Mouse (Mus musculus) kidney, adult 2 months (tissue): Measurements from ENCODE around the gene Epha2. TPM values are rescaled to one million over a fixed set of nuclear protein-coding genes. Genes with fewer than 3 reads are reported as not detected.

Experiments used
- DNase-seq: peaks from one replicate; pipeline ENCODE4 v3.0.0; 2021
- H3K27ac ChIP-seq: fragments of 200-500 bp; 2 replicates; pipeline ENCODE4 v1.5.1; 2012; ENCODE audit warnings: low read depth, low read length, control low read depth, inconsistent platforms; ENCODE audit not compliant: insufficient read depth
- H3K27me3 ChIP-seq: fragments of 200-500 bp; replicated peaks from 2 replicates; pipeline ENCODE4 v1.6.1; 2012; ENCODE audit warnings: mild to moderate bottlenecking, moderate library complexity, low read length, inconsistent platforms; ENCODE audit not compliant: control insufficient read depth, insufficient read depth
- H3K36me3 ChIP-seq: fragments of 200-500 bp; 2 replicates; pipeline ENCODE4 v1.6.1; 2012; ENCODE audit warnings: mild to moderate bottlenecking, moderate library complexity, low read length, inconsistent platforms; ENCODE audit not compliant: control insufficient read depth, insufficient read depth
- H3K4me1 ChIP-seq: fragments of 200-500 bp; 2 replicates; pipeline ENCODE4 v1.6.1; 2011; ENCODE audit warnings: low read length; ENCODE audit not compliant: control insufficient read depth, insufficient read depth
- H3K4me3 ChIP-seq: fragments of 200-500 bp; 2 replicates; pipeline ENCODE4 v1.5.1; 2011; ENCODE audit warnings: mild to moderate bottlenecking, low read depth, low read length, control low read depth; ENCODE audit not compliant: insufficient read depth
- CTCF ChIP-seq: fragments of 200-500 bp; conservative IDR thresholded peaks from 2 replicates; pipeline ENCODE4 v1.5.1; 2011; ENCODE audit warnings: low read depth, mild to moderate bottlenecking, control low read depth, low read length, moderate library complexity, mixed read lengths; ENCODE audit not compliant: insufficient read depth, insufficient read length
- POLR2A ChIP-seq: fragments of 200-500 bp; IDR thresholded peaks from one replicate; pipeline ENCODE4 v1.6.1; 2011; ENCODE audit warnings: low read depth, low read length, control low read depth
- WGBS: fragments of 180-500 bp; shearing (Covaris S2); methylation state at CpG from one replicate; pipeline ENCODE4 v1.1.7; 2018; 5-methylcytosine and 5-hydroxymethylcytosine counted together
- polyA plus RNA-seq: library from polyadenylated mRNA; depleted of rRNA; stranded (reverse); fragments of >200 nt; gene quantifications from 2 replicates; pipeline ENCODE4 v1.2.3, GENCODE M21; 2012; rRNA removed

Gene Epha2
- polyA plus RNA-seq: 8.1 and 9.6 TPM in 2 replicates

GRCm38 (mm10) chr4:141301116-141301553, at the start of gene Epha2:
Gene Epha2 (plus strand): TSS chr4:141301240.
- DNase-seq: peak; percentile 96
- Histone ChIP-seq H3K27ac (peak within 1 kb of the TSS; percentile 73), H3K36me3 (no peaks in the 10 kb centered on the region), H3K4me3 (peak within 1 kb of the TSS; percentile 90), H3K4me1 (no peaks in the 10 kb centered on the region), H3K27me3 (no peaks in the 10 kb centered on the region)
- TF ChIP-seq POLR2A (peak; percentile 84), CTCF (no peak)
- WGBS: 1% methylated on average over 35 of the region's 35 CpGs

GRCm38 (mm10) chr4:141252641-141253040, 48.4 kb upstream of the Epha2 start:
- no peaks in the 10 kb centered on the region for H3K27me3 ChIP-seq
- no peak for DNase-seq
- WGBS: 72% methylated on average over 2 of the region's 2 CpGs

GRCm38 (mm10) chr4:141254234-141254633, 46.8 kb upstream of the Epha2 start:
- H3K27me3 ChIP-seq: no peaks in the 10 kb centered on the region
- no peak overlapping the region for H3K27ac ChIP-seq
- TF ChIP-seq POLR2A (no peak), CTCF (no peak)
- H3K4me1 ChIP-seq: no peaks in the 10 kb centered on the region
- DNase-seq: no peak
- 71% methylated on average over 16 of the region's 16 CpGs for WGBS
- H3K4me3 ChIP-seq: no peak overlapping the region
- H3K36me3 ChIP-seq: no peaks in the 10 kb centered on the region

More at GRCm38 (mm10) chr4:141252641-141253040, 48.4 kb upstream of the Epha2 start:
- H3K4me3 ChIP-seq: no peak overlapping the region
- TF ChIP-seq CTCF: 0 out of 2 replicates have a peak, but pooled peaks have one; percentile 5
- TF ChIP-seq POLR2A: no peak
- H3K36me3 ChIP-seq: no peaks in the 10 kb centered on the region
- H3K27ac ChIP-seq: no peak overlapping the region
- no peaks in the 10 kb centered on the region for H3K4me1 ChIP-seq

- DNase-seq: no peak
- TF ChIP-seq POLR2A (no peak), CTCF (peak; percentile 69)
- Histone ChIP-seq H3K27me3 (no peaks in the 10 kb centered on the region), H3K4me1 (no peaks in the 10 kb centered on the region), H3K36me3 (no peaks in the 10 kb centered on the region), H3K4me3 (no peak overlapping the region), H3K27ac (no peak overlapping the region)
- WGBS: 75% methylated on average over 5 of the region's 5 CpGs
Measured at GRCm38 (mm10) chr4:141257440-141257839, 43.6 kb upstream of the Epha2 start.

GRCm38 (mm10) chr4:141259413-141259812, 41.6 kb upstream of the Epha2 start:
- no peaks in the 10 kb centered on the region for H3K36me3 ChIP-seq
- H3K27me3 ChIP-seq: no peaks in the 10 kb centered on the region
- H3K4me3 ChIP-seq: no peak overlapping the region
- no peaks in the 10 kb centered on the region for H3K4me1 ChIP-seq
- 72% methylated on average over 12 of the region's 12 CpGs for WGBS
- H3K27ac ChIP-seq: no peak overlapping the region
- DNase-seq: no peak
- TF ChIP-seq CTCF: no peak
- TF ChIP-seq POLR2A: no peak

- TF ChIP-seq POLR2A (no peak), CTCF (no peak)
- Histone ChIP-seq H3K4me3 (no peak overlapping the region), H3K4me1 (no peaks in the 10 kb centered on the region), H3K36me3 (no peaks in the 10 kb centered on the region), H3K27ac (no peak overlapping the region), H3K27me3 (no peaks in the 10 kb centered on the region)
- peak; percentile 30 for DNase-seq
- WGBS: 46% methylated on average over 16 of the region's 16 CpGs
Measured at GRCm38 (mm10) chr4:141260007-141260723, 40.9 kb upstream of the Epha2 start.

GRCm38 (mm10) chr4:141262906-141263637, 38.0 kb upstream of the Epha2 start:
- Histone ChIP-seq H3K4me1 (no peaks in the 10 kb centered on the region), H3K4me3 (no peak overlapping the region), H3K36me3 (no peaks in the 10 kb centered on the region), H3K27me3 (no peaks in the 10 kb centered on the region), H3K27ac (no peak overlapping the region)
- TF ChIP-seq CTCF: no peak
- DNase-seq: no peak
- WGBS: 86% methylated on average over 10 of the region's 10 CpGs
